Mouse (Mus musculus): ENCODE results near the gene Vipr1. TPM values are rescaled to one million over a fixed set of nuclear protein-coding genes. Genes with fewer than 3 reads are reported as not detected.

Gene Vipr1
- total RNA-seq, 1 experiment from 2014 or later, result 2.7 TPM

- DNase-seq, result no peak
Observed at GRCm38 (mm10) chr9:121677476-121677875, 35.0 kb downstream of the Vipr1 start.

GRCm38 (mm10) chr9:121679549-121679948 lies 37.0 kb downstream of the Vipr1 start:
- peak; percentile 73 for DNase-seq

GRCm38 (mm10) chr9:121681191-121681590 lies 38.7 kb downstream of the Vipr1 start:
- DNase-seq, result no peak

- no peak for DNase-seq
Observed at GRCm38 (mm10) chr9:121682037-121682680, 39.6 kb downstream of the Vipr1 start.

- no peak for DNase-seq
Observed at GRCm38 (mm10) chr9:121684702-121685101, 42.2 kb downstream of the Vipr1 start.

GRCm38 (mm10) chr9:121690200-121690651 lies 47.7 kb downstream of the Vipr1 start:
- DNase-seq, result no peak

GRCm38 (mm10) chr9:121690734-121691133 lies 48.2 kb downstream of the Vipr1 start:
- no peak for DNase-seq

- DNase-seq, result no peak
Observed at GRCm38 (mm10) chr9:121694736-121695135, 52.2 kb downstream of the Vipr1 start.

GRCm38 (mm10) chr9:121696626-121697025 lies 54.1 kb downstream of the Vipr1 start:
- DNase-seq, result no peak

- DNase-seq, result peak; percentile 86
Observed at GRCm38 (mm10) chr9:121697150-121698049, 54.9 kb downstream of the Vipr1 start.

GRCm38 (mm10) chr9:121704261-121704645 lies 61.7 kb downstream of the Vipr1 start:
- DNase-seq, result no peak

- peak; percentile 94 for DNase-seq
Observed at GRCm38 (mm10) chr9:121704646-121705625, 62.4 kb downstream of the Vipr1 start, which contains the start of gene Sec22c. Gene Sec22c (minus strand): TSS chr9:121705490.

- DNase-seq, result no peak
Observed at GRCm38 (mm10) chr9:121706029-121706675, 63.6 kb downstream of the Vipr1 start.

- no peak for DNase-seq
Observed at GRCm38 (mm10) chr9:121707801-121708200, 65.3 kb downstream of the Vipr1 start.

GRCm38 (mm10) chr9:121708506-121709486 lies 66.3 kb downstream of the Vipr1 start:
- DNase-seq, result no peak

- peak; percentile 99 for DNase-seq
Observed at GRCm38 (mm10) chr9:121709898-121710583, 67.5 kb downstream of the Vipr1 start, which contains the start of gene Ss18l2. Gene Ss18l2 (plus strand): TSS chr9:121710329.

GRCm38 (mm10) chr9:121710584-121710975 lies 68.1 kb downstream of the Vipr1 start:
- DNase-seq, result no peak

GRCm38 (mm10) chr9:121717048-121717447 lies 74.5 kb downstream of the Vipr1 start:
- no peak for DNase-seq

- peak; percentile 28 for DNase-seq
Observed at GRCm38 (mm10) chr9:121718070-121718705, 75.7 kb downstream of the Vipr1 start.

All from adrenal gland, postnatal 14 days (tissue).